Mouse (Mus musculus) urinary bladder, postnatal 4 days (tissue): ENCODE measurements around the gene Slc24a3.

Source experiments
- DNase-seq, 2 experiments: peaks; one replicate each; pipeline ENCODE4 v3.0.0; 2021 to 2022; ENCODE audit warnings: low spot score in 2 of 2

Slc24a3 gene

GRCm38 (mm10) chr2:145683536-145683935, 516.0 kb downstream of the Slc24a3 start:
- peak; percentile 46 to 66 for DNase-seq

DNA sequence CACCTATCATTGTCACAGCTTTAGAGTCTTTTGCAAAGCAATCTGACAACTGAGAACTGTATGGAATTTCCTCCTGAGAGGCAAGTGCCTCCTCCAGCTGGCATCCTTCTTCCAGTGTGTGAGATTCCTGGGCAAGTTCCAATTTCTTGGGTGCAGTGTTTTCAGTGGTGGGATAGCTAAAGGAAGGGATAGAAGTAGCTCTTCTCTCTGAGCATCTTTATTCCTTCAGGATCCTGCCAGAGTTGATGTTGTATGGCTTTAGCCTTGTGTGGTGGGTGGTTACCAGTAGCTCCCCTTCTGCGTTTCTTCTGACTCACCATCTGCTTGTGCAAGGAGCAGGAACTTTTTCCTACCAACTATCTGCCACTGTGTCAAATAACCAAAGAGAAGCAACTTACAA, 516.6 kb downstream of the Slc24a3 start:
- no peak for DNase-seq

GRCm38 (mm10) chr2:145684891-145685290, 517.3 kb downstream of the Slc24a3 start:
- DNase-seq: no peak

DNA sequence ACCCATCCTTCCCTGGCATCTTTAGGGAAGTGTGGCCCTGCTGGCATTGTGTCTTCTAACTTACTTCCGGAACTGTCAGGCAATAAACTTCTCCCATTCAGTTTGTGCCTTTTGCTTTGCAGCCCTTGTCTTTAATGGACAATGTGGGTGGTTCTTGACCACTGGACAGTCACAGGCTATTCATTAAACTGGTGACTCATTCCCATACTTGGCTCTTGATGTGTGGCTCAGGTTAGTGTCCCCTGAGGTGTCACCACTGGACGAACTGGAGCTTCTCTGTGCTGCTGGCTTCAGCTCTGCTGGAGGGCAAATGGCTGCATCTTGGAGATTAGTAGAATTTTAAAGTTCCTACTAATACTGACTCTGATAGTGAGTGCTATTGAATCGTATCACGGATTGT, 518.5 kb downstream of the Slc24a3 start:
- no peak for DNase-seq

DNA sequence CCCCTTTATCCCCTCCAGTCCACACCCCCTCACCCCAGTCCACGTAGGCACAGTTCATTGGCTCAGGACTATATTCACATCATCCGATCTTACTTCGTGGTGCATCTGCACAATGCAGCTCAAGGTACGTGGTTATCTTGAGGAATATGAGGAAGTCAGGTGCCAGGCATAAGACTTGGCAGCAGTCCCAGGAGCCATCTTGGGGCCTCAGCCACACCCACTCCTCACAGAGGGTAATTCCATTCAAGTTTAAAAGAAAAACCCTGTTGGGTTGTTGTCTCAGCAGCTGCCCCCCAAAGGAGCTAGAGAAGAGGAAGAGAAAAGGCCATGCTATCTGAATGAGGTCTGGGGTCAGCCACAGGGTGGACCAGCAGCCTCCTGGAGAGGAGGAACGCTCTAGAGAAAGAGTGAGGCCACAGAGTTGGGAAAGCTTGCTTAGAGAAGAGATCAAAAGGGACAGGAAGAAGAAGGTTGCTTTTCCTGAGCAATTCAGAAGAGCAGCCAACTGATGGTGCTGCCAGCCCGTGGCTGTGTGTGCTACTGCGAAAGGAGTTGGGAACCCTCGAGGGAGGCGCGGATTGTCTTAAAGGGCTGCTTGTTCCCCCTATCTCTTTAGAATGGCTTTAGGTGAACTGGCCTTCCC, 523.9 kb downstream of the Slc24a3 start:
- no peak for DNase-seq
